Mouse (Mus musculus) myocyte (in vitro differentiated cells): Measurements from ENCODE around the gene Ifit1.

ENCODE experiments used
- CEBPB ChIP-seq: IDR thresholded peaks from 2 replicates; pipeline ENCODE4 v1.6.1; 2011; ENCODE audit warnings: mild to moderate bottlenecking, moderate library complexity; ENCODE audit not compliant: poor library complexity, insufficient read depth, severe bottlenecking
- E2F4 ChIP-seq: IDR thresholded peaks from one replicate; pipeline ENCODE4 v1.6.1; 2011; ENCODE audit warnings: mild to moderate bottlenecking, control low read depth, moderate library complexity; ENCODE audit not compliant: insufficient read depth
- MAX ChIP-seq: IDR thresholded peaks from one replicate; pipeline ENCODE4 v1.6.1; 2011; ENCODE audit warnings: low read depth, mild to moderate bottlenecking, control low read depth
- MYOD1 ChIP-seq, 3 experiments: IDR thresholded peaks; one replicate each; pipeline ENCODE4 v1.6.1; 2011; ENCODE audit warnings: control low read depth in 2 of 3, low read depth in 2 of 3, mild to moderate bottlenecking in 2 of 3, moderate library complexity in 1 of 3; ENCODE audit not compliant: insufficient read length in 2 of 3, control insufficient read depth in 1 of 3
- MYOG ChIP-seq, 3 experiments: IDR thresholded peaks; one replicate each; pipeline ENCODE4 v1.6.1; 2011; ENCODE audit warnings: control low read depth in 2 of 3, low read depth in 2 of 3, mild to moderate bottlenecking in 2 of 3; ENCODE audit not compliant: insufficient read length in 2 of 3, control insufficient read depth in 1 of 3, insufficient read depth in 1 of 3
- POLR2A ChIP-seq: IDR thresholded peaks from one replicate; pipeline ENCODE4 v1.6.1; 2011; ENCODE audit warnings: low read depth, mild to moderate bottlenecking, control low read depth, moderate library complexity; ENCODE audit not compliant: insufficient read length
- REST ChIP-seq: IDR thresholded peaks from one replicate; pipeline ENCODE4 v1.6.1; 2011; ENCODE audit warnings: mild to moderate bottlenecking, control low read depth, moderate library complexity; ENCODE audit not compliant: insufficient read depth, insufficient read length
- TCF12 ChIP-seq: IDR thresholded peaks from one replicate; pipeline ENCODE4 v1.6.1; 2011; ENCODE audit warnings: mild to moderate bottlenecking, control low read depth; ENCODE audit not compliant: poor library complexity, insufficient read depth, severe bottlenecking
- USF1 ChIP-seq: IDR thresholded peaks from one replicate; pipeline ENCODE4 v1.6.1; 2011; ENCODE audit warnings: low read depth, mild to moderate bottlenecking, control low read depth, moderate library complexity

- TF ChIP-seq POLR2A: no peak
- no peak for TF ChIP-seq MAX
- no peak for TF ChIP-seq MYOD1 (IDR thresholded peaks at IDR 0.05; ENCODE audit: control insufficient read depth in 1 of 3, insufficient read length in 2 of 3, low read depth in 2 of 3)
- TF ChIP-seq E2F4: no peak
- no peak for TF ChIP-seq MYOG (IDR thresholded peaks at IDR 0.05; ENCODE audit: control insufficient read depth in 1 of 3, insufficient read depth in 1 of 3, insufficient read length in 2 of 3, low read depth in 2 of 3)
- TF ChIP-seq USF1: no peak
- no peak for TF ChIP-seq TCF12
- TF ChIP-seq REST: no peak
- TF ChIP-seq CEBPB: no peak
Measured at GRCm38 (mm10) chr19:34662740-34663139, 22.1 kb downstream of the Ifit1 start.
